Mouse (Mus musculus) midbrain, embryonic 14.5 days (tissue): ENCODE results near the gene Ppif. TPM values are rescaled to one million over a fixed set of nuclear protein-coding genes. Genes with fewer than 3 reads are reported as not detected.
A peak's percentile ranks its signal among the peaks of the same experiment; 100 is the strongest.

Experiments
- ATAC-seq: fragments of 200-750 bp; cut with Nextera tagmentation; 2 replicates; pipeline ENCODE4 v1.8.0; 2017; ENCODE audit warnings: moderate number of reproducible peaks, moderate library complexity; ENCODE audit not compliant: low FRiP score, low TSS enrichment
- DNase-seq: peaks from one replicate; pipeline ENCODE4 v3.0.0-alpha.2; 2015
- H3K27ac ChIP-seq: fragments of 300-500 bp; sonication (generic); replicated peaks from 2 replicates; pipeline ENCODE4 v1.5.1; 2014; ENCODE audit warnings: mild to moderate bottlenecking, low read depth, low read length, moderate library complexity
- H3K27me3 ChIP-seq: fragments of 300-500 bp; sonication (generic); 2 replicates; pipeline ENCODE4 v1.6.1; 2014; ENCODE audit warnings: low read length, control low read depth, mixed read lengths; ENCODE audit not compliant: control insufficient read depth, insufficient read depth
- H3K36me3 ChIP-seq: fragments of 300-500 bp; sonication (generic); 2 replicates; pipeline ENCODE4 v1.6.1; 2014; ENCODE audit warnings: low read length, control low read depth; ENCODE audit not compliant: control insufficient read depth, insufficient read depth
- H3K4me1 ChIP-seq: fragments of 300-500 bp; sonication (generic); 2 replicates; pipeline ENCODE4 v1.6.1; 2014; ENCODE audit warnings: mild to moderate bottlenecking, antibody characterized with exemption, low read length, control low read depth; ENCODE audit not compliant: control insufficient read depth, insufficient read depth
- H3K4me2 ChIP-seq: fragments of 300-500 bp; sonication (generic); 2 replicates; pipeline ENCODE4 v1.6.1; 2014; ENCODE audit warnings: mild to moderate bottlenecking, low read length, moderate library complexity
- H3K4me3 ChIP-seq: fragments of 300-500 bp; sonication (generic); replicated peaks from 2 replicates; pipeline ENCODE4 v1.5.1; 2014; ENCODE audit warnings: low read depth, low read length
- H3K9ac ChIP-seq: fragments of 300-500 bp; sonication (generic); replicated peaks from 2 replicates; pipeline ENCODE4 v1.6.1; 2014; ENCODE audit warnings: mild to moderate bottlenecking, low read length, moderate library complexity
- H3K9me3 ChIP-seq: fragments of 300-500 bp; sonication (generic); 2 replicates; pipeline ENCODE4 v1.6.1; 2016; ENCODE audit warnings: low read length, control low read depth, mixed read lengths; ENCODE audit not compliant: control insufficient read depth
- WGBS: fragments of 180-500 bp; shearing (Covaris S2); extraction: QIAGEN DNeasy Blood & Tissue Kit; methylation state at CpG from one replicate; pipeline ENCODE4 v1.1.7; 2014; 5-methylcytosine and 5-hydroxymethylcytosine counted together
- polyA plus RNA-seq: library from polyadenylated mRNA; unstranded; fragments of >200 nt; fragmentation: Nextera tagmentation; extraction: Ambion mirVana; gene quantifications from 2 replicates; pipeline ENCODE4 v1.2.1, GENCODE M21; 2014

Ppif gene
- polyA plus RNA-seq, 1 experiment from 2014 or later, result 28.0 TPM

DNA sequence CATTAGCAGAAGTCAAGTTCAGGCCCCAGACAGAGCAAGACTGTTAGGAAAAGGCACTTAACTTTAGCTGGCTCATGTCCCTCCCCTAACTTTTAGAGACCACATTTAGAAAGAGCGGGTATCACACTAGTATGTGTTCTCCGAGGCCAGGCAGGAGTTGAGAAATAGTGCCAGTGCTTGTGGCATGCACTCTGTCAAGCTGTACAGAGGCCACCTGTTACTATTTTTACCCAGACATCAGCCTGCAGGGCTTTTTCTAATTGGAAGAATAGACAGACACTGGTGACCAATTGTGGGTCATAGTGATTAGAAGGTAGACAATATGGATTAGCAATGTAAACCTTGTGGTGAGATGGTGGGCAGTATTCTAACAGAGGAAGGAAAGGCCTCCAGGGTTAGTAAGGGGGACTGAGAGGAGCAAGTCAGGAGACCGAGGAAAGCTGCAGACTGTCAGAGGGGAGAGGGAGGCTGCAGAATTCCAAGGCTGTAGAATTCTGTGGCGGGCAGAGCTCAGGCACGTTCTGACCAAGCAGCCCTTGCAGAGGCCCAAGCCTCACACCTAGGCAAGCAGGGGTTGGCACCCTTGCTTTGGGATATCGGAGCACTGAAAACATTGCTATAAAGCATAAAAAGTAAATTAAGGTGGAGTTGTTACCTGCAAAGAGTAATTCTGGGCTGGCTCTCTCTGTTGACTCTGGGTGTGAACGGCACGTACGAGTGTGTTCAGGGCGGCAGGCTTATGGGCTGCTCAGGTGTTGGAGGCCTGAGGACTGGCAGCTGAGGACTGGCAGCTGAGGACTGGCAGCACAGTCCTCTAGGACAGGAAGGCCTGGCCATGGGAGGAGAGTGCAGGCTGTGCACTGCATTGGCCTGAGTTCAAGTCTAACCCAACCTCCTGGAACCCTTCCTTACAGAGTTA is 6.7 kb upstream of the Ppif start:
- 84% methylated on average over 10 of the region's 10 CpGs for WGBS
- no peak overlapping the region for H3K4me3 ChIP-seq
- no peaks in the 10 kb centered on the region for H3K27me3 ChIP-seq
- no peak for ATAC-seq
- no peak overlapping the region for H3K27ac ChIP-seq
- H3K36me3 ChIP-seq, result no peaks in the 10 kb centered on the region
- H3K4me2 ChIP-seq, result no peak overlapping the region
- no peaks in the 10 kb centered on the region for H3K9me3 ChIP-seq
- no peaks in the 10 kb centered on the region for H3K4me1 ChIP-seq
- DNase-seq, result no peak
- no peak overlapping the region for H3K9ac ChIP-seq

DNA sequence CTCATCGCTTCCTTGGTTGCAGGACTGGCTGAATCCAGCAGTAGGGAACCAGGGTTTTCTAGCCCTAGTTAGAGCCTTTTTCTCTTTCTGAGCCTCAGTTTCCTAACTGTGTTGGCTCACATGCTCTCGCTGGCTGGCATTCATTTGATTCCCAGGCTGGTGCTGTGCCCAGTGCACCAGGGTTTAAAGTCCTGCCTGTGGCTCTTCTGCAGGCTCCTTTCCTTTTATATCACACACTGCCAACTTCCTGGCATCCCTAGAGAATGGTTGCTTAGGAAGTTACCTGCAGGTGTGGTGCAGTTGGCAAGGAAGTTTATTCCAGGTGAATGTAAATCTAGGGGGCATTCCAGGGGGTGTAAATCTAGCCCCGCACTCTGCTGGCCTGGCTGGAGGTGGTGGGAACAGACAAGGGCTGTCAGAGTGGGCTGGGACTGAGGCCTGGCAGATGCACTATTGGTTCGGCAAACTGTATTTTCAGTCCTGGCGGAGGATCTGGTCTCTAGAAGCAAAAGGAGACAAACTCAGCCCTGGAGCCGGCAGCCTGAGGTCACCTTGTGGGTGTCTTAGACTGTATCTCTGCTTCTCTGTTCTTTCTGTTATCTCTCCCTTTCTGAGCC is 575 bp upstream of the Ppif start:
- no peak for DNase-seq
- ATAC-seq, result peak; percentile 32; the same call in 1 of the 2 replicates
- 75% methylated on average over 6 of the region's 6 CpGs for WGBS

DNA sequence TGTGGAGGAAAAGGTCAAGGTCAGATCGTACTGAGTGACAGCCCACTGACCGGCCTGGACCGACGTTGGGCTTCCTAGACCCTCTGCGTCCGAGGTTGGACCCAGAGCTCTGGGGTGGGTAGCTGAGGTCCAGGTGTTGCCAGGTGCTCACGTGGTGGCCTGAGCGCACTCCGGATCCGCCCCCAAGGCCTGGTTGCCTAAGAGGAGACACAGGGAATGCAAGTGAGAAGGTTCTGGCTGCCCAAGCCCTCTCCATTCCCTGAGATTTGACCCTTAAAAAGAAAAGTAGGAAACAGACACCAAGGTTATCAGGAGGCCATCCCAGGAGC is 579 bp downstream of the Ppif start:
- 1% methylated on average over 10 of the region's 10 CpGs for WGBS
- H3K9me3 ChIP-seq, result no peaks in the 10 kb centered on the region
- peaks cover 14% of the 10 kb centered on the region for H3K4me1 ChIP-seq
- peak overlapping the region; percentile 95 for H3K4me2 ChIP-seq
- ATAC-seq (peak; percentile 35; the same call in 1 of the 2 replicates), DNase-seq (no peak)
- no peaks in the 10 kb centered on the region for H3K27me3 ChIP-seq
- peak overlapping the region; percentile 80 for H3K9ac ChIP-seq
- no peak overlapping the region for H3K27ac ChIP-seq
- H3K4me3 ChIP-seq, result peak overlapping the region; percentile 82
- peaks cover 36% of the 10 kb centered on the region for H3K36me3 ChIP-seq

More for the DNA sequence above, 575 bp upstream of the Ppif start:
- Histone ChIP-seq H3K4me2 (peak overlapping the region; percentile 95), H3K36me3 (peaks cover 24% of the 10 kb centered on the region), H3K27me3 (no peaks in the 10 kb centered on the region), H3K4me1 (peaks cover 14% of the 10 kb centered on the region), H3K27ac (peak overlapping the region; percentile 61; the same call in 1 of the 2 replicates), H3K9me3 (no peaks in the 10 kb centered on the region), H3K9ac (0 out of 2 replicates have a peak overlapping the region, but pooled peaks have one; percentile 9), H3K4me3 (peak overlapping the region; percentile 82)

- DNase-seq (no peak), ATAC-seq (no peak)
- no peaks in the 10 kb centered on the region for H3K9me3 ChIP-seq
- no peaks in the 10 kb centered on the region for H3K27me3 ChIP-seq
- no peak overlapping the region for H3K27ac ChIP-seq
- peaks cover 41% of the 10 kb centered on the region for H3K36me3 ChIP-seq
- WGBS, result 78% methylated on average over 6 of the region's 6 CpGs
- peak overlapping the region; percentile 82 for H3K4me3 ChIP-seq
- peak overlapping the region; percentile 80 for H3K9ac ChIP-seq
- H3K4me2 ChIP-seq, result peak overlapping the region; percentile 95
- peaks cover 14% of the 10 kb centered on the region for H3K4me1 ChIP-seq
Observed at GRCm38 (mm10) chr14:25695059-25695458, 1.1 kb downstream of the Ppif start.

DNA sequence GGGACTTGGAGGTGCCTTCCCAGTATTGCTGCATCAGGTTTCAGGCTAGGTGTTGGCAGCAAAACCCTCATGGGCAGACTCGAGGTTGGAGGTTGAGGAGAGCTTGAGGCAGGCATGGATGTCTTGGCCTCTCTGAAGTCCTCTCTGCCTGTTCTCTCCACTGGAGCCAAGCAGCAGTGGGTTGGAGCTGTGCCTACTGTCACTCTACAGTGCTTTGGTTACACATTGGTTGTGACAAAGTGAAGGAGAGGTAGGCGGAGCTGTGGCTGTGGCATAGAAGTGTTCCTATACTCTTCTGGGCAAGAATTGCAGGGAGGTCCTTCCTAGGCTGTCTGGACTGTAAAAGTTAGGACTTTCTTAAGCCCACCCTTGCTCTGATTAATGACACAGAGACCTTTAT is 2.4 kb downstream of the Ppif start:
- H3K4me1 ChIP-seq, result peaks cover 14% of the 10 kb centered on the region
- H3K4me2 ChIP-seq, result no peak overlapping the region
- H3K9me3 ChIP-seq, result no peaks in the 10 kb centered on the region
- H3K36me3 ChIP-seq, result peaks cover 48% of the 10 kb centered on the region
- no peak overlapping the region for H3K4me3 ChIP-seq
- WGBS, result 78% methylated on average over 2 of the region's 2 CpGs
- no peak overlapping the region for H3K9ac ChIP-seq
- DNase-seq (no peak), ATAC-seq (no peak)
- no peaks in the 10 kb centered on the region for H3K27me3 ChIP-seq
- H3K27ac ChIP-seq, result no peak overlapping the region

DNA sequence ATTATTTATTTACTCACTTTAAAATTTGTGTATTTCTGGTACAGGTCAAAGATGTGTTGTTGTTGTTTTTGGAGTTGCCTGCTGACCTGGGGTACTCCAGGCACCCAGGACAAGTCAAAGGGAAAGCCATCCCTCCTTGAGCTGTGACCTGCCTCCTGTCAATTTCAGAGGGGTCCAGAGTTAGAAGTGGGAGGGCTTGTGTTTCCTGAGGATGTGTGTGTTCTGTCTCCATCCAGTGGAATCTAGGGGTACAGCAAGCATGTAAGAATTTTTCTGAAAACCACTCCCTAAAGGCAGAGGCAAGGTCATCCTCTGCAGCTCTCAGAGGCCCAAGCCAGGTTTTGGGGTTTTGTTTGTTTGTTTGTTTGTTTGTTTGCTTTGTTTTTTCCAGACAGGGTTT is 8.0 kb downstream of the Ppif start:
- H3K4me2 ChIP-seq, result no peak overlapping the region
- H3K9me3 ChIP-seq, result no peaks in the 10 kb centered on the region
- H3K27ac ChIP-seq, result no peak overlapping the region
- no peaks in the 10 kb centered on the region for H3K4me1 ChIP-seq
- ATAC-seq (no peak), DNase-seq (peak; percentile 81)
- H3K36me3 ChIP-seq, result peaks cover 36% of the 10 kb centered on the region
- H3K9ac ChIP-seq, result no peak overlapping the region
- H3K4me3 ChIP-seq, result no peak overlapping the region
- no peaks in the 10 kb centered on the region for H3K27me3 ChIP-seq

DNA sequence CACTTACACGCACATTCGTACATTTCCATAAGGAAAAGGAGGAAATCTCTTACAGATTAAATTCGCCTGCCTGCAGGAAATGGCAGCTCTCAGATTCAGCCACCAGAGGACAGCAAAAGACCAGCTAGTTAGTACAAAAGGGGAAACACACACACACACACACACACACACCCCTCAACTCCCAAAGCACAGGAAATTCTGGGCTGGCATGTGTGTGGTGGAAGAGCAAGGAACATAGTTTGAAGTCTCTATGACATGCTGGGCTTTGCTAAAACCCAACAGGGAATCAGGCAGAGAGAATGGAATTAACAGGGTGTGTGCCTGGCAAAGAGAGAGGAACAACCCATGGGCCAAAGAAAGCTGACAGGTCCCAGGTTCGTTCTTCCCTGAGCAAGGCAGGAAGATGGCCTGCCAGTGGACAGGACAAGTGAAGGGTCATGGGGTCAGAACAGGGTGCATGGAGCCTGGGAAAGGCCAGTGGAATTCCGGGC is 13.8 kb downstream of the Ppif start:
- WGBS, result 64% methylated on average over 5 of the region's 5 CpGs
- no peaks in the 10 kb centered on the region for H3K36me3 ChIP-seq
- H3K27ac ChIP-seq, result no peak overlapping the region

DNA sequence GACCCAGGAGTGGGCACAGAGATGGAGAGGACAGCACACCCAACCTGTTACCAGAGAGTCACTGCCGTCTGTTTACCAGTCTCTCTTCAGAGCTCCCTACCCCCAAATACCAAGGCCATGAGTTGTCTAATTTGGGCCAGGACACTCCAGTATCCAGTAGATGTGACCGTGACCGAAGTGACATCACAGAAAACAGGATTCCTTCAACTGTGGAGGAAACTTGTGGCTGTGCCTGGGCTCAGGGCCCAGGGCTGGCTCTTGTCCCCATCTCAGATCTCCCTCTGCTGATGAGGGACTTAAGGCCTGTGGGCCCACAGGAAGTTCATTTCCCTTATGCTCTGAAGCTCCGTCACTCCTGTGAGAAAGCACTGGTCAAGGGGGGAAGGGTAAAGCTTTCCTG is 14.5 kb downstream of the Ppif start:
- ATAC-seq (no peak), DNase-seq (peak; percentile 7)
- Histone ChIP-seq H3K9ac (no peak overlapping the region), H3K36me3 (no peaks in the 10 kb centered on the region), H3K4me2 (no peak overlapping the region), H3K27me3 (no peaks in the 10 kb centered on the region), H3K4me1 (0 out of 2 replicates have a peak, but pooled peaks cover 3% of the 10 kb centered on the region), H3K9me3 (no peaks in the 10 kb centered on the region), H3K27ac (no peak overlapping the region), H3K4me3 (no peak overlapping the region)
- WGBS, result 76% methylated on average over 4 of the region's 4 CpGs

More for the DNA sequence above, 13.8 kb downstream of the Ppif start:
- Histone ChIP-seq H3K4me3 (no peak overlapping the region), H3K9ac (no peak overlapping the region), H3K9me3 (no peaks in the 10 kb centered on the region), H3K4me1 (0 out of 2 replicates have a peak, but pooled peaks cover 3% of the 10 kb centered on the region), H3K27me3 (no peaks in the 10 kb centered on the region), H3K4me2 (no peak overlapping the region)
- no peak for ATAC-seq
- peak; percentile 80 for DNase-seq
